Mouse (Mus musculus): ENCODE results near the gene Dpf1.

The Dpf1 gene

DNA sequence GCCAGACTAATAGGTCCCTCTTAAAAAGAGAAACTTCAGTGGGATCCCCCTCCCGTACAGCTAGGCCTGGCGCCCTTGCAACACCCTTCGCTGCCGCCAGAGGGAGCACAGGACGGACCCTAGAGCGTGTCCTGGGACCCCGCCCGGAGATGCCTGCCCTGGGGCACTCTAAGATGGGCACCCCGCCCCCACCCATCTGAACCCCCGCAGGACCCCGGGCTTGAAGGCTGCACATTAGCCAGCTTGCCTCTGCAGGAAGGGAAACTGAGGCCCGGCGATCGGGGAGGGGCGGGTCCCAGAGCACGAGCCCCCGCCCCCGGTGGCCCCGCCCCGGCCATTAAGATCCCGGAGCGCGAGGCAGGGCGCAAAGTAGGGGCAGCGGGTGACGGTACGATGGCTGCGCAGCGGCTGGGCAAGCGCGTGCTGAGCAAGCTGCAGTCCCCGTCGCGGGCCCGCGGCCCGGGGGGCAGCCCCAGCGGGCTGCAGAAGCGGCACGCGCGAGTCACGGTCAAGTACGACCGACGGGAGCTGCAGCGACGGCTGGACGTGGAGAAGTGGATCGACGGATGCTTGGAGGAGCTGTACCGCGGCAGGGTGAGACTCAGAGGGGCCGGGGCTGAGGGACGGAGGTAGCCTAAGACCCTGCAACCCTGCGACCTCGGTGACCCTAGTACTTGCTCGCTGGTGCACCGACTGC lies 14.7 kb upstream of the Dpf1 start, which contains the start of gene Ppp1r14a:
Gene Ppp1r14a (plus strand): TSS at position 367 of the 697 bp plus-strand sequence.
- peak; percentile 56 for DNase-seq (ENCODE audit: low read depth)

DNA sequence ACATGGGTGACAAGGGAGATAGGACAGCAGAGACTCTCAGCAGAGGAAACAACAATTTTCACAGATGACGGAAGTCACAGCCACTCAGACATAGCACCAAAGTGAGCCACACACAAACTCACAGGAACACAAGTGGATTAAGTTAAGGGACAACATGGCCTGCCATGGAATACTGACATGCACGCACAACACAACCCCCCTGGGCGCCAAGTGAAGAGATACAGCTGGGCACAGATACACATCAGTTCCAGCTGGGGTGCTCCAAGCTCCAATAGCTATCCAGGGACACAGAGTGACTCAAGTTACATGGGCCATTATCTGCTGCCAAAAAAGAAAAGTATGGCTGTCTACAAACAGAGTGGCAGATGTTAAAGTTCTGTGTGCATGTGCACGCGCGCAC lies 13.9 kb upstream of the Dpf1 start:
- DNase-seq (ENCODE audit: low read depth) = no peak

DNA sequence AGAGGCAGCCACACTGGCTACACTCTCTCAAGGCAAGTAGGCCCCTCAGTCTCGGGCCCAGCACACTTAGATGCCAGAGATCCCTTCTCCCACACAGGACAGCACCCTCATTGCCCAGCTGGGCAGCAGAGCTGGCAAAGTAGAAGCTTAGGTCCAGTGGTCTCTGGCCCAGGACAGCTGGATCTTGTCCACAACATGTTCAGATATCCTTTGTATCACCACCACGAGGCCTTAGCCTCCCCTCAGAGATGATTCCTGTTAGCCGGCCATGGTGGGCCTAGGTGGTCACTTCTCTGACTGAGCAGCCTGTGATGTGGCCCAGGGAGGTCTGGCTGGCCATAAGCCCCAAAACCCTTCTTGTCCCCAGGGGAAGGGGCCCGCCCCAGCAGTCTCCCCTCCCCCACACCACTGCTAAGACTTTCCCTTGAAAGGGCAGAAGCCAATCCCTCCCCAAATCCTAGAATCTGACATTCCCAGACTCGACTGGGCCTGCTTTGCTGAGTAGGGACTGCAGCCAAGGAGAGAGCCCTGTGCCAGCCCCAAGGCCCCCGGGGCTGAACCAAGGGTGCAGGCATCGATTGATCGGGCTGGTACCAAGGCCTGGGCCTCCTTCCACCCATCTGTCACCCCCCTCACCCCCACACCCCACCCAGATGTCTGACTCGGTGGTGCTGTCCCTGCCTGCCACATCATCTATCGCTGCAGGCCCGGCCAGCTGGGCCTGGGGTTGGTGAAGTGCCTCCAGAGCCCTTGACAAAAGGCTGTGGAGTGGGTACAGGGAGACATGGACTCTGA lies 12.9 kb upstream of the Dpf1 start:
- no peak for DNase-seq (ENCODE audit: low read depth)

DNA sequence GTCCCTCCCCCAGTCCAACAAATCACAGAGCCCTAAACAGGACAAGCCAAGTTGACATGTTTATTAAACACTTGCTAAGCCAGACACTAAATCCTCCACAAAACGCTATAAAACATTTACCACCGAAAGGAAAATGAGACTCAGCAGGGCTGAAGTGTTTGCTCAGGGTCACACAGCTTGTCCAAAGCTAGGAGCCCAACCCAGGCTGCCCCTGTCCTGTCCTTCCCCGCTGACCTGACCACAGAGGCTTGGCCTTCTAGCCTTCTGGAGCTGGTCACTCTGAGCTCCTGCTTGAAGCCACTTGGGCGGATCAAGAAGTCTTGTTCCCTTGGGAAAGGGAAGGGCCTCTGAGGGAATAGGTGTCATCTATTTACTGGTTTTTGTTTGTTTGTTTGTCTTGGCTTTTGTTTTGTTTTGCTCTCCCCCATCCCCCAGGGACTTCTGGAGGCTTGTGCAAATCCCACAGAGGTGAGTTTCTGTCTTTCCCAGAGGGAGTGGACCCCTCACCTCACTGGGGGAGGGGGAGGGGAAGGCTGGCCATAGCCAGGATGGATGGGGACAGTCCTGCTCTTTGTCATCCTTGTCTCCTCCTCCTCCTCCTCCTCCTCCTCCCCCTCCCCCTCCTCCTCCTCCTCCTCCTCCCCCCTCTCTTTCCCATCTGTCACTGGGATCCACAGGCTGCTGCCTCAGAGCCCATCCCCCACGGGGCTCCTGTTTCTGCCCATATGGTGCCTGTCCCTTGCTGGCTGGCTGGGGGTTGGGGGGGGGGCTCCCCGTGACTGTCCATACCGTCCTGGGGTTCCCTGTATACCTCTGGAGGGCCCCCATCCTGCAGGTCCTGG lies 11.9 kb upstream of the Dpf1 start:
- DNase-seq (ENCODE audit: low read depth) = no peak

DNA sequence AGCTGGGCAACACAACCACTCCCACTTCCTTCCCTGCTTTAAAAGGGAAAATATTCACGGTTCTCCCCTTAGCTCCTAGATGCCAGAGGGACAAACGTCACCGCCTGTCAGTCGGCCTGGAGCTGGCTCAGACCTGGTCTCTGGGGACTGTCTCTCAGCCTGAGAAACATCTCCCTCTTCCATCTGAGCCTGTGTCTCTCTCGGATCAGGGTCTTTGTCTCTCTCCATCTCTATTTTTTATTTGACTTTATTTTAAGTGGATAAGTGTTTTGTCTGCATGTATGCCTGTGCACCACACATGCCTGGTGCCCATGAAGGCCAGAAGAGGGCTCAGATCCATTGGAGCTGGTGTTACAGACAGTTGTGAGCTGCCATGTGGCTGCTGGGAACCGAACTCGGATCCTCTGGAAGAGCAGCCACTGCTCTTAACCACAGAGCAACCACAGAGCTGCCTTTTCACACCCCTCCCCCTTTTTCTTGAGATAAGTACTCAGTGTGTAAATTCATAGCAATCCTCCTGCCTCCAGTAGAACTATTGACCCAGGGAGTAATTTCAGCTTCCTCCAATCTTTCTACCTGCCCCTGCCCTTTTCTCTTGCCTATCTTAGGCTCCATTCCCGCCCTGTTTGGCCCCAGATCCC lies 11.2 kb upstream of the Dpf1 start:
- DNase-seq (ENCODE audit: low read depth) = no peak

DNA sequence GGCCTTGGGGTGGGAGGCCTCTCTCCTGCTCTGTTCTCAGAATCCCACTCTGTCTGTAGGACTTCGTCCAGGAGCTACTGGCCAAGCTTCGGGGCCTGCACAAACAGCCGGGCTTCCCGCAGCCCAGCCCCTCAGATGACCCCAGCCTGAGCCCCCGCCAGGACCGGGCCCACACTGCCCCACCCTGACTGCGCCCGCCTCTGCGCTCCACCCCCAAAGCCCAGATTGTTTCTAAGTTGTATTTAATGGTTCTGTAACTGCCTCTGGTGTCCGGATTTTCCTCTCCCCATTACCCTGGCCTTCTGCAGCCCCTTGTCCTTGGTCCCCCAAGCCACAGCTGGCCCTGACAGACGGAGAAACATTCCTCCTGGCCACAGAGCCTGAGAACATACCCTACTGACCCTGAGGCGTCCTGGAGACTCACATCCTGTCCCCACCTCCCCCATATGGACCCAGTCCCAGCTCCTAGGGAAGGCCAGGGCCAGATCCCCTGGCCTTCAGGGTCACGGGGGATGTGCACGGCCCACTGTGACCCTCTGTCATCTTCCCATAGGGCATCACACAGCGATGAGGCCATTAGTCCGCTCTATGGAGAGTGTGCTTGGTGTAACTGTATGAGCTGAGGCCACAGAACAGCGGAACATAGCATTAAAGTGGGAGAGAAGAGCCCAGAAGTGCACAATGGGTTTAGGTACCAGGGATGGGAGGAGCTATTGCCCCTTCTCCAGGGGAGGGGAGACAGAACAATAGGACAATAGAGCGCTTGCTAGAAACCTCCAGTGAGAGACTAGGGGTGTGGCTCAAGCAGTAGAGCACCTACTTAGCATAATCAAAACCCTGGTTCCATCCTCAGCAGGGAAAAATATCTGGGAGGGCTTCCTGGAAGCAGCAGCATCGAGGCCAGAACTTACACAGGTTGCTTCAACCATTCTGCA lies 10.4 kb upstream of the Dpf1 start:
- DNase-seq (ENCODE audit: low read depth) = no peak

DNA sequence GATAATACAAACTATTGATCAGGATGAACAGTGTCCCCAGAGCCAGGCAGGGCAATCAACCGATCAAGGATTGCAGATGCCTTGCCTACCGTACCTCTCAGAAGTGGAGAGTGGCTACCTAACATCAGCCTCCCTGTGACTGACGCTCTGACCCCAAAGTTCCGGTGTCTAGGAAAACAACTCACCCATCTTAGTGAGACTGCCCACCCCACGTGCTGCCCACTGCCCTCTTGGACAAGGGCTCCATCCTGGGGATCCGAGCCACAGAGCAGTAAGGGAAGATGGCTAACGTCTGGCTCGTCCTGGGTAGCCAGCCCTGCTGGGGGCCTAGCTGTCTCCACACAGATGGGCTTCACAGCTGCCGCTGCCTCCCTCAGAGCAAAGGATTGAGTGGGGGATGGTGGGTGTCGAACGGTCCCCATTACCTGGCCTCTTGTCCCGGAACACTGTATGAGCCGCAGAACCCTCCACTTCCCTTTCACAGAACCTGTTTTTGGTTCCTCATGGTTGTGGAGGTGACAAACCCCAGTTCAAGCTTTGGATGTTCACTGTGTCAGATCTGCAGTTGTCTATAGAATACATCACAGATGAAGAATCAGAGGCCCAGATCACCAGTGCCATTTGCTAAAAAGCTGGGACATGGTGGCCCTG lies 9.5 kb upstream of the Dpf1 start:
- no peak for DNase-seq (ENCODE audit: low read depth)

DNA sequence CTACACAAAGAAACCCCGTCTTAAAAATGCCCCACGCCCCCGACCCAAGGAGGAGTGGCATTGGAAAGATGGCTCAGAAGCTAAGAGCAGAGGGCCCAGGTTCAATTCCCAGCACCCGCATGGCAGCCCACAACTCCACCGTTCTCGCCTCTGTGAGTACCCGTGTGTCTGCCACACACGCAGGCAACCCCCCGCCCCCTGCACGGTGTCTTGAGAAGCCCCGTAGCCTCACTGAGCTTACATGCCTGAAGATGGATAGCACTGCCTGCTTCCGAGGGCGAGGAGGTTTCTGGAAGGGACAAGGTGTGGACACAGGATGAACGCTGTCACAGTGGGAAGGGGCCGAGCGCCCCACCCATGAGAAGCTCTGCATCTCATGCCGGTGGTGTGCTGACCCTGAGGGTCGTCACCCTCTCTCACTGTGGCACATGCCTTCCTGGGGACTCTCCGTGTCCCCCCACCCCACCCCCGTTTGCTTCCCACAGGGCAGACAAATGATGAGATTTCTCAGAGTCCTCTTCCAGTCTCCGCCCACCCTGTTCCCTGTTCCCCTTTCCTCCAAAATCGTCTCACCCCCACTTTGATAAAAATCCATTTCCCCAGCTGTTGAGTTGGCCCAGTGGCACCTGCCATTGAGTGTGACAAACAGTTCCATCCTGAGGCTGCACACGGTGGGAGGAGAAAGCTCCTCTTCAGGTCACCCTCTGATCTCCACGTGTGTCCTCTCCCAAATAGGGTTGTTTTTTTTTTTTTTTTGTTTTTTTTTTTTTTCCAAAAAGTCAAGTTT lies 7.7 kb upstream of the Dpf1 start:
- DNase-seq (ENCODE audit: low read depth) = no peak

DNA sequence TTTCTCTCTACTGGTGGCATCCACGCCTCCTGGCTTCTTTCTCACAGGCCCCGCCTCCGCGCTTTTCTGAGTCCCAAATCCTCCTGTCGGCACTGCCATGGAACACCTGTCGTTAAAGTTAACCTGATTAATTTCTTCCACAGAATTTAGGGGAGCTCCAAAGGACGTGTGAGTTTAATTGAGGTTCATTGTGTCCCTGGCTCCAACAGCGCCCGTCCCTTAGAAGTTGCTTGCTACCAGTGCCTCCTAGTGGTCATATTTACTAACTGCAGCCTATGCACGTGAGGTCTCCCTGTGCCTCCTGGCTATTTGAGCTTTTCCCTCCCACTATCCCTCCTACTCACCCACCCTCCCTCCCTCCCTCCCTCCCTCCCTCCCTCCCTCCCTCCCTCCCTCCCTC lies 6.8 kb upstream of the Dpf1 start:
- DNase-seq (ENCODE audit: low read depth) = no peak

DNA sequence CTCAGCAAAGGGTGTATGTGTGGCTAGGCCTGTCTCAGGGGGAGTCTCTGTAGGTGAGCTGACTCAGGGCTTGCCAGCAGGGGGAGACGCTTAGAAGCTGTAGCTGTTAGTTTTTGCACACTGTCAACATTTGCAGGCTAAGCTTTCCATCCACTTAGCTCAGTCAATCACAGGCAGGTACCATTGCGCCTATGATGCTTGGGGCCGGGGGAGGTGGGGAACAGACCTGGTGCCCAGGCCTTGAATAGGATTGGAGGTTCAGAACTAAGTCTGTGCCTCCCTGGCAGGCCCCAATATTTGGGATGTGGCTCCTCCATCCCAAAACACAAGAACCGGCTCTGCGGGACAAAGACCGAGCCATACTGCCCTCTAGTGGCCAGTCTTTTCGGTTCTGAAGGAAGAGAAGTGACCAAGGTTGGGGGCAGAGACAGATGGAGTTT lies 2.6 kb upstream of the Dpf1 start:
- DNase-seq (ENCODE audit: low read depth) = no peak

DNA sequence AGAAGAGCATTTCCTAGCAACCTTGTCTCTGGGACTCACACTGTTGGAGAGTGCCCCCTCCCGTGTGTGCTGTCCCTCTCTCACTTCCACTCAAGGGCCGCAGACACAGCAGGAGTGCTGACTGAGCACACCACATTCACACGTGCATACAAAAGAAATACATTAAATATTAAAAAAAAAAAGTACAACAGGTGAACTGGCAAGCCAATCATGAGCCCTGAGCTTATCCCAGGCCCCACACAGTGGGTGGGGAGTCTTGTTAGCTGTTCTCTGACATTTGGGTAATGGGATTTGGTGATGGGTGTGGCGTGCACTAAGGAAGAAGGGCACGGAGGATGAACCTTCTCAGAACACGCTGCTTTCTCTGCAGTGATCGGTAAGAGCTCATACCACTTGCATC lies 1.1 kb upstream of the Dpf1 start:
- DNase-seq (ENCODE audit: low read depth) = no peak

DNA sequence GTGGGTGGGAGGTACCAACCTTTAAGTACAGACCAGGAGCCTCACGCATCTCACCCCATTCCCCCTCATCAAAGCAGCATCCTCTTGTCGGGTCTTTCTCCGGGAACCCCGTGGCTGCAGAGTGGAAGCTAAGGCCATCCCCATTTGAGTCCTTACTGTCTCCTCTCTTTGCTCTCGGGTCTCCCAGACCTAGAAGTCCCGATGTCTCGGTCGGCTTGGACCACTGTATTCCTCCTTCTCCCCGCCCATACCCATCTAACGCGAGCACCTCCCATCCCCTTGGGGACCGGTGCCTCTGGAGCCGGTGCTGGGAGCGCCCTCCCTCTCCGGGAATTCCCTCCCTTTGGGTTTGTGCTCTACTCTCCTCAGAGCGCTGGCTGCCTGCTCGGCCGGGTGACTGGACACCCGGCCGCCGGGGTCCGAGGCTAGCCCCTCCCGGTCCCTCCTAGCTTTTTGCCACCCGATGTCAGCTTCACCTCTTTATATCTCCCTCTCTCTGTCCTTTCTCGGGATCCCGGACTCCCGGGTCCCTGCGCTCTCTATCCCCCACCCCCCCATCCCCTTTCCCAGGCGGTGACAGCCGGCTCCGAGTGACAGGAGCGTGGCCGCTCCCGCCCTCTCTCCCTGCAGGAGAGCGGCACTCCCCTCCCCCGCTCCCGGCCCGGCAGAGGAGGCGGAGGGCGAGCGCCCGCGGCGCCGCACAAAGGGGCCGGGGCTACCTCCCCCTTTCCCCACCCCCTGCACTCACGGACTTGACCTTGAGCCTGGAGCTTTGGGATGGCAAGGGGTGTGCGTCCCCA lies 912 bp downstream of the Dpf1 start:
- DNase-seq (ENCODE audit: low read depth) = no peak

DNA sequence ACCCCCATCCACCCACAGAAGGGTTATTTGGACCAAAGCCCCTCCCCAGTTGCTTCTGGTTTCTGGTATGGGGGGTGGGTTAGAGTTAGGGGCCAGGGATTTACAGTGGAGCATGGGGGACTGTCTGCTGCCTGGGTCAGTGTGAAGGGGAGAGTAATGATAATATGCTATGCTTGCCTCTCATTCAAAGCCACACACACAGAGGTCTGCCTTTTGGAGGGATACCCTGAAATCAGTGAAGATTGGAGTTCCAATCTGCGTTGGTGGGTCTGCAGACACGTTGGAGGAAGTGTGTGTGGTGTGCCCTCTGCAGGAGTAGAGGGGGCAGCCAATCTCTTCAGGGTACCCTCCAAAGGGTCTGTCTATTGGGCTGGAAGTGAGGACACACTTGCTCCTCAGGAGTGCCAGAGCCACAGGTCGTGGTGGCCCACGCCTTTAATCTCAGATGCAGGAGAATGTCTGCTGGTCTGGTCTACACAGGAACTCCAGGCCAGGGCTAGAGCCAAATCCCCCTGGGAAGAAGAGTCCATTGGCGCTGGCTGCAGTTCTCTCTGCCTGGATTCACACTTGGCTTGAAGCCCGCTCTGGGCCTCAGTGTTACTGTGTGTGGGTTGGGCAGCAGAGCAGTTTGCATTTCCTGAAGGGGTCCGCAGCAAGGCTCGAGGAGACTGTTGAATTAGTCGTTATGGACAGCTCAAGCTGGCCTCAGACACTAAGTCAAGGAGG lies 1.7 kb downstream of the Dpf1 start:
- DNase-seq (ENCODE audit: low read depth) = no peak

DNA sequence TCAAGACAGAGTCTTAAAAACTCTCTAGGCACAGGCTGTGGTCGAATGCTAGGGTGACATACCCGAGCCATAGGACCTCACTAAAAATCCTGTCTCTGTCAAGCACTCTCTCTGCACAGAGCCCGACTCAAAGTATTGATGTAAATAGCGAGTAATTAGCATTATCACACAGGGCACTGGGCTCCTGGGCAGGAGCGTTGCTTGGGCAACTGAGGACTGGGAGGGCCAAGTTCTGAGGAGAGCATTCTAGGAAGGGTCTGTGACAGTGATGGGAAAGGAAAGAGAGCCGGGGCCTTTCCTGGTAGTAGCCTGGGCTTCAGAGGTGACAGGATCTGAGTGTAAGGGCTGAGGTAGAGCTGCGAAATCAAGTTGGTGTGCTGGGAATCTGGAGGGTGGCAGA lies 2.4 kb downstream of the Dpf1 start:
- DNase-seq (ENCODE audit: low read depth) = no peak

DNA sequence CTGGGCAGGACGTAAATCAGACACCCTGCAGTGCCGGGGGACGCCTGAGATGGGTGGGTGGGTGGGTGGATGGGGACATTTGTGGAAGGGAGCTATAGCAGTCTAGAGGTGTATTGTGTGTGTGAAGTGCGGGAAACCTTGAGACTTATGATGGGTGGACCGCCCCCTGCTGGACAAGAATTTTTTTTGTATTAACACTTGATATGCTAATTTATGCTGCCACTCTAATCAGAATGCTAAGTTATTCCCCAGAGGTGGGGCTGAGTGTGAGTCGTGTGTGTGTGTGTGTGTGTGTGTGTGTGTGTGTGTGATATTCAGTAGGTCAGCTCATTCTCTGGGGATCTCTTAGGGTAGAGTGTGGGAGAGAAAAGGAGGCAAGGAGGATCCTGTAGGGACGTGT lies 2.9 kb downstream of the Dpf1 start:
- no peak for DNase-seq (ENCODE audit: low read depth)

DNA sequence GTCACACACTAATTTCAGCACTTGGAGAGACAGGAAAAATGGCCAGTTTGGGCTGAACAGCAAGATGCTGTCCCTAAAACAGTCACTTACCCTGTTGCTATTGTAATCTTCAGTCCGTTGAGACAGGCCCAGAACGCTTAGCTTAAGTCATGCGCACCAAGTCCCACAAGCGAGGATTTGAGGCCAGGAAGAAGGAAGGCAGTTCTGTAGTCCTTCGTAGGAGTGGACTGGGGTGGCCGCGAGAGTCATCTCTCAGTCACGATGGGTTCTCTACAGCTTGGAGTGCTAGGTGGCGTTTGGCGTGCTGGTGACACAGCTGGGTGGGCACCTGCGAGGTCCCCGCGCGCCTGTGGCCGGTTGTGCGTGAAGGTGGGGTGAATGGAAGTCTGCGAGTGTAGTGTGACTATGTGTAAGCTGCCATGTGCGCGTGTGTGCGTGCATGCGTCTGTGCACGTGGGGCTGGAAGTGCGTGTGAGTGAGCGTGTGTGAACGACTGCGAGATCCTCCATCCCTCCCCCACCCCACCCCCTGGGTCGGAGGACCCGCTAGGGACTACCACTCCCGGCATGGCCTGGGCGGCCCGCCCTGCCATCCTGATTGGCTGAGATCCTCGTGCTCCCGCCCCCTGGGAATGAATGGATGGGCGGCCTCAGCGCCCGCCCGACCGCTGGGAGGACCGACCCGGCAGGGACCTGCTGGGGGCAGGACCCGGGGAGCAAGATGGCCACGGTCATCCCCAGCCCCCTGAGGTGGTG lies 3.8 kb downstream of the Dpf1 start:
- peak; percentile 80 for DNase-seq (ENCODE audit: low read depth)

DNA sequence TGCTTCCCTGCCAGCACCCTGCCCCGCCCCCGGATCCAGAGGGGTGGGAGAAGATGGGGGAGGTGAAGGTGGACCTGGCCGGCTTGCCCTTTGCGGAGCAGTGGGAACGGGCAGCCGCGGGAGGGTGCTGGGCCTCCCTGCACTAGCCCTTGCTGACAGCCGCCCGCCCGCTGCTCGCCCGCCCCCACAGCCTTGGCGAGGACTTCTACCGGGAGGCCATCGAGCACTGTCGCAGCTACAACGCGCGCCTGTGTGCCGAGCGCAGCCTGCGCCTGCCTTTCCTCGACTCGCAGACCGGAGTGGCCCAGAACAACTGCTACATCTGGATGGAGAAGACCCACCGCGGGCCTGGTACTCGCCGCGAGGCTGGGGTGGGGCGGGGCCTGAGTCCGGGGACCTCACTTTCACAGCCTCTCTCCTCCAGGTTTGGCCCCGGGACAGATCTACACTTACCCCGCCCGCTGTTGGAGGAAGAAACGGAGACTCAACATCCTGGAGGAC lies 5.5 kb downstream of the Dpf1 start:
- DNase-seq (ENCODE audit: low read depth) = no peak
